Mouse (Mus musculus): ENCODE data around the gene Sim1. TPM values are rescaled to one million over a fixed set of nuclear protein-coding genes. Genes with fewer than 3 reads are reported as not detected.

Sim1 gene
- polyA plus RNA-seq (2016; fragmentation: Nextera tagmentation; extraction: Ambion mirVana) = 6.5 and 10.5 TPM in 2 replicates

DNA sequence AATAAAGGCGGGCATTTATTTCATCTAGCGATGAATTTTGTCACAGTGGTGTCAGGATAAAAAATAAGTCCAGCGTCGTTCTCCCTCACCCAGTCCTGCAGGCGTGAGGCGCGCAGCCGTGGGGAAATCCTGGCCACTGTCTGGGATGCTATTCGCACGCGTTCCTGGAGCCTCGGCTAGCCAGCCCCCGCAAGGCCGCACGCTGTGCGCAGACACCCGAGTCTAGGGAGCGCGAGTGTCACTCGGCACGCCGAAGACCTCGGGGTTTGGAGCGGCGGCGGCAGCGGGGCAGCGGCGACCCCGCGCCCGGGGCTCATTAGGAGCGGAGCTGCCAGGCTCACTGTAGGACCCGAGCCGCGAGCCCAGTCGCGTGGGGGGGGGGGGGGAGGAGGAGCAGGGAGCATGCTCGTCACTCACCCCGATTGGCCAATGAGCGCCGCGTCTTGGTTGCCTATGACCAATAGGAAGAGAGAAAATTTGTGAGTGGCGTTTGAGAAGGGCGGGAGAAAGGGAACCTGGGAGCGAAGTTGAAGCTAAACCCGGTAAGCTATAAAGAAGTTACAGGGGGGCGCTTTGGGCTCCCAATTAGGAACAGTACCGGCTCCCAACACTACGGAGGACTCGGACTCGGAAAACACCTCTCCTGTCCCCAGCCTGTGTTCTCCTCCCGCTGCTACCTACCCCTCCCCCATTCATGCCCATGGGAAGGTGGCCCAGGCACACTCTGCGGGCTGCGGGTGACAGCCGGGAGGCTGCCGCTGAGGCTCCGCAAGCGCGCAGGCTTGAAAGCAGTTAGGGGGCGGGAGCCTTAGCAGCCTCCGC lies at the start of gene Sim1:
Gene Sim1, plus strand, starts transcription at position 585 of the 822 bp plus-strand sequence.
- Histone ChIP-seq H3K27me3 (ENCODE audit: low read depth, poor library complexity, severe bottlenecking) (peaks cover 100% of the 10 kb centered on the region), H3K27ac (replicated peaks) (peak within 1 kb of the TSS; percentile 67), H3K36me3 (no peaks in the 10 kb centered on the region), H3K4me1 (peaks cover 35% of the 10 kb centered on the region), H3K4me3 (peak within 1 kb of the TSS; percentile 59), H3K9me3 (replicated peaks) (no peaks in the 10 kb centered on the region)
- DNase-seq (ENCODE audit: low spot score) = peak; percentile 94
- under 1% methylated on average over 62 of the region's 62 CpGs for whole genome bisulfite sequencing

- 95% methylated on average over 4 of the region's 4 CpGs for WGBS
- no peaks in the 10 kb centered on the region for H3K4me1 ChIP-seq
- H3K4me3 ChIP-seq = no peak overlapping the region
- H3K27me3 ChIP-seq (ENCODE audit: low read depth, poor library complexity, severe bottlenecking) = no peaks in the 10 kb centered on the region
- no peaks in the 10 kb centered on the region for H3K9me3 ChIP-seq (replicated peaks)
- H3K36me3 ChIP-seq = no peaks in the 10 kb centered on the region
- DNase-seq (ENCODE audit: low spot score) = no peak
- no peak overlapping the region for H3K27ac ChIP-seq (replicated peaks)
Measured at GRCm38 (mm10) chr10:50868202-50868601, 26.4 kb upstream of the Sim1 start.

GRCm38 (mm10) chr10:50876952-50877351 lies 17.6 kb upstream of the Sim1 start:
- WGBS = 88% methylated on average over 5 of the region's 5 CpGs
- peaks cover 4% of the 10 kb centered on the region; the same call in 1 of the 2 replicates for H3K27me3 ChIP-seq (ENCODE audit: low read depth, poor library complexity, severe bottlenecking)
- no peak overlapping the region for H3K27ac ChIP-seq (replicated peaks)

GRCm38 (mm10) chr10:50881476-50882069 lies 13.0 kb upstream of the Sim1 start:
- H3K27ac ChIP-seq (replicated peaks) = no peak overlapping the region
- H3K27me3 ChIP-seq (ENCODE audit: low read depth, poor library complexity, severe bottlenecking) = peaks cover 24% of the 10 kb centered on the region
- no peaks in the 10 kb centered on the region for H3K9me3 ChIP-seq (replicated peaks)
- H3K4me3 ChIP-seq = no peak overlapping the region
- WGBS = 22% methylated on average over 2 of the region's 2 CpGs
- H3K36me3 ChIP-seq = no peaks in the 10 kb centered on the region
- DNase-seq (ENCODE audit: low spot score) = no peak
- H3K4me1 ChIP-seq = no peaks in the 10 kb centered on the region

More at GRCm38 (mm10) chr10:50876952-50877351, 17.6 kb upstream of the Sim1 start:
- Histone ChIP-seq H3K4me3 (no peak overlapping the region), H3K9me3 (replicated peaks) (no peaks in the 10 kb centered on the region), H3K36me3 (no peaks in the 10 kb centered on the region), H3K4me1 (no peaks in the 10 kb centered on the region)
- DNase-seq (ENCODE audit: low spot score) = no peak

DNA sequence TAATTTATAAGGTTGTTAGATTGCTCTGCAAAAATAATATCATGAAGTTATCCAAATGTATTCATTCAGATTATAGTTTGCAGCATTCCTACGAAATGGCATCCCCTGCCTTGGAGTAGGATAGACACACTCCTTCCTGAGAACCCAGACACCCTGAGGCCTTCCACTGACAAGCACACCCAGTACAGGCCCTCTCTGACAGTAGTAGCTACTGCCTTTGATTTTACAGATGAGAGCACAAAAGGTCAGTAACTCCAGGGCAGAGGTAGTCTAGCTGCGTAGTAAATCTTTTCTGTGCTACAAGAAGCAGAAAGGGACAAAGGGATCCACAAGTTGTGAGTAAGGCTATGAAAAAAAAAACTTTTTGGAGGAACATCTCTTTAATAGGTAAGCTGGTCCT lies 12.2 kb upstream of the Sim1 start:
- H3K4me1 ChIP-seq = no peaks in the 10 kb centered on the region
- 74% methylated on average over 2 of the region's 2 CpGs for WGBS
- no peak for DNase-seq (ENCODE audit: low spot score)
- no peak overlapping the region for H3K27ac ChIP-seq (replicated peaks)
- H3K36me3 ChIP-seq = no peaks in the 10 kb centered on the region
- H3K9me3 ChIP-seq (replicated peaks) = no peaks in the 10 kb centered on the region
- no peak overlapping the region for H3K4me3 ChIP-seq
- peaks cover 28% of the 10 kb centered on the region for H3K27me3 ChIP-seq (ENCODE audit: low read depth, poor library complexity, severe bottlenecking)

DNA sequence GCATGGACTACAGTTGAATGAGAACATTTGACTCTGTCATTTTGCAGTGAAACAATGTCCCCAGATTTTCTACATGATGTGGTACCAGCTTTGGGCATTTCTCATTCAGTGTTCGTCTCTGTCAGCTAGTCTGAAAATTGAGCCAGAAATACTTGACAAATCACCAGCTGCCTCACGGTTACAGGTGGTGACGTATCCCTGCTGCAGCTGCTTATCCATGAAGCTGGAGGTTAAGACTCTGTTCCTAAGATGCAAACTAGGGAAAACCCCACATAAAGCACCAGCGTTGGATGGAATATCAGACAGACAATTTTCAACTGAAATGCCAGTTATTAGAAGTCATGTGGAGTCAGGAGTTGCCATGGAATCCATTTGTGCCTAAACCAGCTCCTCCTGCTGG lies 8.2 kb upstream of the Sim1 start:
- no peaks in the 10 kb centered on the region for H3K9me3 ChIP-seq (replicated peaks)
- H3K27ac ChIP-seq (replicated peaks) = no peak overlapping the region
- 80% methylated on average over 4 of the region's 4 CpGs for WGBS
- H3K36me3 ChIP-seq = no peaks in the 10 kb centered on the region
- no peak overlapping the region for H3K4me3 ChIP-seq
- no peak for DNase-seq (ENCODE audit: low spot score)
- H3K4me1 ChIP-seq = no peaks in the 10 kb centered on the region
- peaks cover 68% of the 10 kb centered on the region for H3K27me3 ChIP-seq (ENCODE audit: low read depth, poor library complexity, severe bottlenecking)

GRCm38 (mm10) chr10:50890621-50891020 lies 3.9 kb upstream of the Sim1 start:
- no peak overlapping the region for H3K27ac ChIP-seq (replicated peaks)
- H3K27me3 ChIP-seq (ENCODE audit: low read depth, poor library complexity, severe bottlenecking) = peaks cover 99% of the 10 kb centered on the region
- peaks cover 35% of the 10 kb centered on the region for H3K4me1 ChIP-seq
- no peaks in the 10 kb centered on the region for H3K36me3 ChIP-seq
- no peak for DNase-seq (ENCODE audit: low spot score)
- WGBS = 8% methylated on average over 6 of the region's 6 CpGs
- H3K9me3 ChIP-seq (replicated peaks) = no peaks in the 10 kb centered on the region
- H3K4me3 ChIP-seq = no peak overlapping the region

DNA sequence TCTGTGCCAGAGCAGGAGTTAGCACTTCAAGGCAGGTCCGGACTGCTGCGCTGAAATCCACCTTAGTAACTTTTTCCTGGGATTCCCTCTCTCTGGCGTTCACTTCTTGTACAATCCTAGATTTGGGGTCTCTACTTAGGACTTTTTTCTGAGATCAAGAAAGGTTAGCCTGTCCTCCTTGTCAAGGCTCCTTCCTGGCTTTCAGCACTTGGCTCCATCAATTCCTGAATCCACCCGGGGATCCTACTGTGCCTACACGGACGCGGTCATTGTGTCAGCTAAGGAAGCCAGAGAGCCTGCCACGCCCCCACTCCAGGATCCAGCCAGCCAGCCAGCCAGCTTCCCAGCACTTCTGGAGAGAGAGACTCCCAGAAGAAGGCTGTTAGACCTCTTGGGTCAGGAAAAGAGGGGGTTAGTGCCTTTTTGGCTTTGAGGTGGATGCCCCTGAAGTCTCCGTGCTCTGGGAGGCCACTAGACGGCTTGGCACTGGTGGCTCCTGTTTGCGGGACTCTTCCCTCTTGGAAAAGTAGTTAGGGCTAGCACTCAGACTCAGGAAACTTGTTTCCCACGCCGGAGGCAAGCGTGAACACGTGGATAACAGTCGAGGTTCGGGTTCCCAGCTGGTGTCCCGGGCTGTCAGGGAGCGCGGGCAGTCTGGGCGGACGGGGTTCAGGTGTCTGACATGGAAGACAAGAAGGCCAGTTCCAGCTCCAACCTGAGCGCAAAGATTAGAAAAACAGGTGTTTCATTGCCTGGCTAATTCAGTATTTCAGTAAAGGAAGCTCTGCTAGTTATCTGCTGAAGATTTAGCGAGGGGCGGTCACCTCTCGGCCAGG lies 2.5 kb upstream of the Sim1 start:
- no peaks in the 10 kb centered on the region for H3K9me3 ChIP-seq (replicated peaks)
- H3K4me3 ChIP-seq = peak overlapping the region; percentile 59
- DNase-seq (ENCODE audit: low spot score) = peak; percentile 67
- under 1% methylated on average over 26 of the region's 26 CpGs for WGBS
- H3K27me3 ChIP-seq (ENCODE audit: low read depth, poor library complexity, severe bottlenecking) = peaks cover 100% of the 10 kb centered on the region
- peak overlapping the region; percentile 23; the same call in 1 of the 2 replicates for H3K27ac ChIP-seq (replicated peaks)
- no peaks in the 10 kb centered on the region for H3K36me3 ChIP-seq
- peaks cover 35% of the 10 kb centered on the region for H3K4me1 ChIP-seq

GRCm38 (mm10) chr10:50892751-50893320 lies 1.7 kb upstream of the Sim1 start:
- Histone ChIP-seq H3K9me3 (replicated peaks) (no peaks in the 10 kb centered on the region), H3K27me3 (ENCODE audit: low read depth, poor library complexity, severe bottlenecking) (peaks cover 100% of the 10 kb centered on the region), H3K4me1 (peaks cover 35% of the 10 kb centered on the region), H3K4me3 (peak overlapping the region; percentile 59), H3K27ac (replicated peaks) (peak overlapping the region; percentile 23; the same call in 1 of the 2 replicates), H3K36me3 (no peaks in the 10 kb centered on the region)
- DNase-seq (ENCODE audit: low spot score) = peak; percentile 61
- WGBS = 1% methylated on average over 15 of the region's 15 CpGs

GRCm38 (mm10) chr10:50893546-50893945 lies 1.0 kb upstream of the Sim1 start:
- Histone ChIP-seq H3K4me1 (peaks cover 35% of the 10 kb centered on the region), H3K9me3 (replicated peaks) (no peaks in the 10 kb centered on the region), H3K27me3 (ENCODE audit: low read depth, poor library complexity, severe bottlenecking) (peaks cover 100% of the 10 kb centered on the region), H3K27ac (replicated peaks) (peak overlapping the region; percentile 61; the same call in 1 of the 2 replicates), H3K4me3 (peak overlapping the region; percentile 59), H3K36me3 (no peaks in the 10 kb centered on the region)
- WGBS = 1% methylated on average over 10 of the region's 10 CpGs
- DNase-seq (ENCODE audit: low spot score) = no peak

DNA sequence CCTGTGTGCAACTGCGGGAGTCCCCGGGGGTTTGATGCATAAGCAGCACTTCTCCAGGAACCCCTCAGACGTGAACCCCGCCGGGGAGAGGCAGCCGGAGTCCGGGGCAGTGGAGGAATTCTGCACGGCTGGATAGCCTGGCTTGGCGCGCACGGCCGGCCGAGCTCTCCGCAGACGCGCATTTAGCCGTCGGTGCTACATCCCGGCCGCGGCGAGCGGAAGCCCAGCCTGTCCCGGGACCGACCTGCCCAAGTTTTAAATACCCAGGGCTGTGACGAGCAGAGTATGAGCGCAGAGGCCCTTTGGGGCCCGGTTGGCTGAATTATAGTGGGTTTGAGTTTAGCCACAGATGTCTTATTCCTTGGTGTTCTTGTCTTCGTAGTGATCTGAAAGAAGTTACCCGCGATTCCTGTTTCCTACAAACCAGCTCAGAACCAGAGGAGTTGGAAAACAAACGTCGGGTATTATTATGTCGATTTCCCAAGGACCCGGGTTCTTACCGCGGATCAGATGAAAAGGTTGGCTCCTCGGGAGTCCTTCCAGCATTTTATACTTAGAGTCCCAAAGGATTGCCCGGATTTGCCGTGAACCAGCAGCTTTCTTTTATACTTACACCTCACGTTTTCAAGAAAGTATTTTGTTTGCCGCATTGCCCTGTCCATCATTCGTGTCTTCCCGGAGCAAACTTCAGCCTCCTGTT lies 687 bp downstream of the Sim1 start:
- under 1% methylated on average over 44 of the region's 44 CpGs for WGBS
- Histone ChIP-seq H3K36me3 (no peaks in the 10 kb centered on the region), H3K4me1 (peaks cover 37% of the 10 kb centered on the region), H3K27me3 (ENCODE audit: low read depth, poor library complexity, severe bottlenecking) (peaks cover 100% of the 10 kb centered on the region), H3K9me3 (replicated peaks) (no peaks in the 10 kb centered on the region), H3K4me3 (peak overlapping the region; percentile 59), H3K27ac (replicated peaks) (peak overlapping the region; percentile 67)
- peak; percentile 66 for DNase-seq (ENCODE audit: low spot score)

All from midbrain, embryonic 10.5 days (tissue).